Mouse (Mus musculus) embryonic fibroblast, embryonic 13.5 days (primary cell): ENCODE measurements around the gene Flnb.

ENCODE experiments used
- CTCF ChIP-seq: IDR thresholded peaks from 2 replicates; pipeline ENCODE4 v1.5.1; 2011; ENCODE audit warnings: mild to moderate bottlenecking, control low read depth, low read length, moderate library complexity, borderline replicate concordance; ENCODE audit not compliant: insufficient read depth
- POLR2A ChIP-seq: IDR thresholded peaks from 2 replicates; pipeline ENCODE4 v1.6.1; 2011; ENCODE audit warnings: low read depth, mild to moderate bottlenecking, control low read depth, low read length, moderate library complexity

DNA sequence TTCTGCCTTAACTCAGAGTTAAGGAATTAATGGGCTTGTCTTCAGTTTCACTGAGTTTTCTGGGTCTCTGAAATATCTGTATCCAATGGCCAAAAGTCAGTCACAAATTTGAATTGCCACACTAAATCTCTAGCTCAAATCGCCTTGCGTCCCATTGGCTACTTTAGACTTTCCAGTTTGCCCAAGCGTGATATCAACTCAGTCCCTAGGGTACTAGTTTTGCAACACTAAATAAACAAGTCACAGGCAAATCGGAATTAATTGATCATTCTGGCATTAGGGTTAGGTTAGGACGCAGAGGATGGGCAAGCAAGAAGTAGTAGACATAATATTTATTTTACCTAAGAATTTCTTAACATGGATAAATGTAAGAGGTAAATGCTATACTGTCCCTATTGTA lies 182.5 kb downstream of the Flnb start:
- TF ChIP-seq CTCF (no peak), POLR2A (no peak)
